Mouse (Mus musculus): ENCODE data around the gene Pgf.

The Pgf gene

GRCm38 (mm10) chr12:85177740-85178239, at the start of gene Pgf:
TSS of gene Pgf (minus strand) at chr12:85177790.
- DNase-seq (ENCODE audit: extremely low spot score), result no peak

GRCm38 (mm10) chr12:85227227-85227626, 49.6 kb upstream of the Pgf start:
- no peak for DNase-seq (ENCODE audit: extremely low spot score)

GRCm38 (mm10) chr12:85219905-85220290, 42.3 kb upstream of the Pgf start:
- no peak for DNase-seq (ENCODE audit: extremely low spot score)

GRCm38 (mm10) chr12:85219236-85219904, 41.8 kb upstream of the Pgf start, which contains the start of gene Eif2b2:
TSS of gene Eif2b2 (plus strand) at chr12:85219481.
- DNase-seq (ENCODE audit: extremely low spot score), result peak; percentile 98

GRCm38 (mm10) chr12:85217733-85218310, 40.2 kb upstream of the Pgf start:
- DNase-seq (ENCODE audit: extremely low spot score), result no peak

GRCm38 (mm10) chr12:85215031-85215430, 37.4 kb upstream of the Pgf start:
- no peak for DNase-seq (ENCODE audit: extremely low spot score)

- DNase-seq (ENCODE audit: extremely low spot score), result no peak
These were observed 31.2 kb upstream of the Pgf start for GRCm38 (mm10) chr12:85208687-85209199.

GRCm38 (mm10) chr12:85205425-85205824, 27.8 kb upstream of the Pgf start:
- DNase-seq (ENCODE audit: extremely low spot score), result no peak

GRCm38 (mm10) chr12:85204105-85204504, 26.5 kb upstream of the Pgf start:
- DNase-seq (ENCODE audit: extremely low spot score), result no peak

- DNase-seq (ENCODE audit: extremely low spot score), result no peak
These were observed 26.1 kb upstream of the Pgf start for GRCm38 (mm10) chr12:85203699-85204098.

- no peak for DNase-seq (ENCODE audit: extremely low spot score)
These were observed 24.6 kb upstream of the Pgf start for GRCm38 (mm10) chr12:85202191-85202590.

GRCm38 (mm10) chr12:85201830-85202147, 24.2 kb upstream of the Pgf start:
- no peak for DNase-seq (ENCODE audit: extremely low spot score)

- peak; percentile 35 for DNase-seq (ENCODE audit: extremely low spot score)
These were observed 23.6 kb upstream of the Pgf start for GRCm38 (mm10) chr12:85200929-85201829.

- no peak for DNase-seq (ENCODE audit: extremely low spot score)
These were observed 22.4 kb upstream of the Pgf start for GRCm38 (mm10) chr12:85199954-85200353.

- DNase-seq (ENCODE audit: extremely low spot score), result peak; percentile 55
These were observed 20.3 kb upstream of the Pgf start for GRCm38 (mm10) chr12:85197936-85198335.

GRCm38 (mm10) chr12:85197371-85197770, 19.8 kb upstream of the Pgf start:
- no peak for DNase-seq (ENCODE audit: extremely low spot score)

- DNase-seq (ENCODE audit: extremely low spot score), result no peak
These were observed 18.6 kb upstream of the Pgf start for GRCm38 (mm10) chr12:85196191-85196590.

- no peak for DNase-seq (ENCODE audit: extremely low spot score)
These were observed 17.5 kb upstream of the Pgf start for GRCm38 (mm10) chr12:85195086-85195485.

GRCm38 (mm10) chr12:85194623-85195018, 17.0 kb upstream of the Pgf start:
- DNase-seq (ENCODE audit: extremely low spot score), result no peak

- DNase-seq (ENCODE audit: extremely low spot score), result no peak
These were observed 16.5 kb upstream of the Pgf start for GRCm38 (mm10) chr12:85193923-85194622.

- DNase-seq (ENCODE audit: extremely low spot score), result no peak
These were observed 15.6 kb upstream of the Pgf start for GRCm38 (mm10) chr12:85193146-85193545.
